Mouse (Mus musculus) neural tube, embryonic 12.5 days (tissue): ENCODE results near the gene Apoc1. TPM values are rescaled to one million over a fixed set of nuclear protein-coding genes. Genes with fewer than 3 reads are reported as not detected.
"Not testable (repeated sequence)": the region's sequence is repeated elsewhere in the genome, so short reads cannot be mapped to it uniquely, and the experiment has no call there.

Experiments
- ATAC-seq: fragments of 200-750 bp; cut with Nextera tagmentation; 2 replicates; pipeline ENCODE4 v1.8.0; 2017; ENCODE audit warnings: low read depth, mild to moderate bottlenecking, moderate TSS enrichment, moderate library complexity; ENCODE audit not compliant: low FRiP score
- H3K27ac ChIP-seq: fragments of 300-500 bp; sonication (generic); 2 replicates; pipeline ENCODE4 v1.5.1; 2016
- H3K27me3 ChIP-seq: fragments of 300-500 bp; sonication (generic); replicated peaks from 2 replicates; pipeline ENCODE4 v1.6.1; 2016; ENCODE audit warnings: mild to moderate bottlenecking
- H3K36me3 ChIP-seq: fragments of 300-500 bp; sonication (generic); 2 replicates; pipeline ENCODE4 v1.6.1; 2016; ENCODE audit warnings: mild to moderate bottlenecking
- H3K4me1 ChIP-seq: fragments of 300-500 bp; sonication (generic); 2 replicates; pipeline ENCODE4 v1.6.1; 2016
- H3K4me2 ChIP-seq: fragments of 300-500 bp; sonication (generic); replicated peaks from 2 replicates; pipeline ENCODE4 v1.6.1; 2016; ENCODE audit warnings: mild to moderate bottlenecking
- H3K4me3 ChIP-seq: fragments of 300-500 bp; sonication (generic); 2 replicates; pipeline ENCODE4 v1.5.1; 2016
- H3K9ac ChIP-seq: fragments of 300-500 bp; sonication (generic); 2 replicates; pipeline ENCODE4 v1.6.1; 2016; ENCODE audit warnings: mild to moderate bottlenecking
- H3K9me3 ChIP-seq: fragments of 300-500 bp; sonication (generic); 2 replicates; pipeline ENCODE4 v1.6.1; 2016; ENCODE audit warnings: mild to moderate bottlenecking
- WGBS: fragments of 180-500 bp; shearing (Covaris S2); methylation state at CpG from one replicate; pipeline ENCODE4 v1.1.7; 2016; 5-methylcytosine and 5-hydroxymethylcytosine counted together
- polyA plus RNA-seq: library from polyadenylated mRNA; unstranded; fragments of >200 nt; fragmentation: Nextera tagmentation; extraction: Ambion mirVana; gene quantifications from 2 replicates; pipeline ENCODE4 v1.2.1, GENCODE M21; 2016

The Apoc1 gene
- polyA plus RNA-seq, 1 experiment from 2014 or later = 4.9 TPM

DNA sequence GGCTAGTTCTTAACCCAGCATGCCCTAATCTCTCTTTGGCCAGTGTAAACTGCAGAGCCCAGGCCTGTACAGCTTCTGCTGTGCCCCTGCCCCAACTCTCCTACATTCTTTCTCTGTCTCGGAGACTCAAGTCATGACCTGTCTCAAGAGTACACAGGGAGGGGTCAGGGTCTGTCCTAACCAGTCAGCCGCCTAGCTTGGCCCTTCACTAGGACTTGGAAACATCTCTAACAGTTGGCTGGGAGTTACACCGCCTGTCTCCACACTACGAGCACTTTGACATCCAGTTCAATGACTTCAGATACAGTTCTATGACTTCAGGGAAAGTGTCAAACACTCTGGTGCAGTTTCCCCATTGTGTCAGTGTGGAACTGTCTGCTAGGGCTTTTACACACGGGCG, 1.0 kb downstream of the Apoc1 start:
- Histone ChIP-seq H3K9ac (no peak overlapping the region), H3K27me3 (no peaks in the 10 kb centered on the region), H3K4me2 (no peak overlapping the region), H3K36me3 (peaks cover 2% of the 10 kb centered on the region), H3K27ac (no peak overlapping the region), H3K4me3 (no peak overlapping the region), H3K9me3 (peaks cover 5% of the 10 kb centered on the region; the same call in 1 of the 2 replicates), H3K4me1 (peaks cover 7% of the 10 kb centered on the region)
- no peak for ATAC-seq
- WGBS = 77% methylated on average over 6 of the region's 6 CpGs

DNA sequence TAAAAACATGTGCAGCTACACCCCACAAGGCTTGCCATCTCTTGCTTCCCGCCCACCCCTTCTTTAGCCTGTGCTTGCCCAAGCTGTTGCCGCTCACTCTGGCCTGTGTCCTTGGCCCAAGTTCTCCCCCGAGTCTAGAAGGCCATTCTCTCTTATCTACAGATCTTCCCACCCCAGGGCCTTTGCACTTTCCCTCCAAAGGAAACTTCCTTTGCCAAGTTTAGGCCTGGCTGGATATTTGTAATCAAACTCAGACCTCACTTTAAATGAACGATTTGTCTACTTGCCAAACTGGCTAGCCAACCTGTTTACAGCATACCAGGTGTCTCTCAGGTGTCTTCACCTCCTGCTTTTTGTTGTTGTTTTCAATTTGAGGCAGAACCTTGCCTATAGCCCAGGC, 1.6 kb downstream of the Apoc1 start:
- ATAC-seq = no peak
- Histone ChIP-seq H3K4me1 (peaks cover 7% of the 10 kb centered on the region), H3K36me3 (no peaks in the 10 kb centered on the region), H3K27me3 (no peaks in the 10 kb centered on the region), H3K9ac (no peak overlapping the region), H3K27ac (no peak overlapping the region), H3K4me2 (no peak overlapping the region), H3K4me3 (no peak overlapping the region), H3K9me3 (no peaks in the 10 kb centered on the region)
- 89% methylated on average over 4 of the region's 4 CpGs for WGBS

- Histone ChIP-seq H3K4me2 (no peak overlapping the region), H3K36me3 (no peaks in the 10 kb centered on the region), H3K9me3 (no peaks in the 10 kb centered on the region), H3K9ac (no peak overlapping the region), H3K4me3 (no peak overlapping the region), H3K27ac (no peak overlapping the region), H3K27me3 (no peaks in the 10 kb centered on the region), H3K4me1 (peaks cover 7% of the 10 kb centered on the region)
- WGBS = 95% methylated on average over 2 of the region's 2 CpGs
- ATAC-seq = no peak
Measured at GRCm38 (mm10) chr7:19688611-19689010, 3.8 kb downstream of the Apoc1 start.

DNA sequence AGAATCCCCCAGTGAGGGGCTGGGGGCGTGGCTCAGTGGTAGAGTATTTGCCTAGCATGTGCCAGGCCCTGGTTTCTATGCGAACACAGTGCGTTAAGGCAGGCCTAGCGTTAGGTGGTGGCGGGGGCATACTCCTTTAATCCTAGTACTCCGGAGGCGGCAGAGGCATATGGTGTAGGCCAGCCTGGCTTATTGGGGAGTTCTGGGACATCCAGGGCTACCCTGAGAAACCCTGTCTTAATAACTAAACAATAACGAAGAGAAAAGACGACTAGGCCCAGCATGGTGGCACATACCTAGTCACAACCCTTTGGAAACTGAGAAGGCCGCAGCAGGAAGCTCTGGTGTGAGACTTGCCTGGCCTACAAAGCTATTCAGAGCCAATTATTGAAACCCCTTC, 4.4 kb downstream of the Apoc1 start:
- no peak for ATAC-seq
- 91% methylated on average over 10 of the region's 10 CpGs for WGBS
- H3K4me2 ChIP-seq = no peak overlapping the region
- H3K4me3 ChIP-seq = no peak overlapping the region
- H3K27ac ChIP-seq = no peak overlapping the region
- no peaks in the 10 kb centered on the region for H3K9me3 ChIP-seq
- no peaks in the 10 kb centered on the region for H3K36me3 ChIP-seq
- peaks cover 1% of the 10 kb centered on the region for H3K4me1 ChIP-seq
- no peak overlapping the region for H3K9ac ChIP-seq
- H3K27me3 ChIP-seq = no peaks in the 10 kb centered on the region

DNA sequence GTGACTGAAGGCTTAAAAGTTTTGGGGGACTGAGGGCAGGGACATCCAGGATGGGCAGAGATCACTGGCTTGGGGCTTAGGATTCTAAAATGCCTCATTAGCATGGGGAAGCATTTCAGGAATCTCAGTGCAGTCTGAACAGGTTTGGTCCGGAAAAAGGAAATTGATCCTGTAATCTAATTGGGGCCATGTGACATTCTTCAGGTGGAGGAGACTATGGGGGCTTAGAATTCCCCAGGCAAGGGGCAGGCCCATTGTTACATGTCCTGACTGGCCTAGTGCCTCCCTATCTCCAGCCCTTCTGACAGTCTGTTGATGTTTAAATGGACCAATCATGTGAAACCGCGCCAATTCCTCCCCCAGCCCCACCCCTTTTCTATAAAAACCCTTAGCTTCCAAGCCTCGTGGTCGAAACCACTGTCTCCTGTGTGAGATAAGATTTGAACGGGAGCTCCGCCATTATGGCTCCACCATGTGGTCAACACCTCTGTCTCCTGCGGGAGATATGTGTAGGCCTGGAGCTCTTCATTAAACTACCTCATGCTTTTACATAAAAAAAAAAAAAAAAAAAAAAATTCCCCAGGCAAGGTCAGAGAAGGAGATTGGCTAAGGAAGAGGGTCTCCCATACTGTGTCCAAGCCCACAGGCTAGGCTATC, 5.4 kb downstream of the Apoc1 start:
- not testable (repeated sequence) for H3K36me3 ChIP-seq, H3K9ac ChIP-seq, H3K4me1 ChIP-seq, H3K27me3 ChIP-seq, H3K27ac ChIP-seq, H3K4me2 ChIP-seq, H3K9me3 ChIP-seq, ATAC-seq, H3K4me3 ChIP-seq
- 77% methylated on average over 8 of the region's 8 CpGs for WGBS

DNA sequence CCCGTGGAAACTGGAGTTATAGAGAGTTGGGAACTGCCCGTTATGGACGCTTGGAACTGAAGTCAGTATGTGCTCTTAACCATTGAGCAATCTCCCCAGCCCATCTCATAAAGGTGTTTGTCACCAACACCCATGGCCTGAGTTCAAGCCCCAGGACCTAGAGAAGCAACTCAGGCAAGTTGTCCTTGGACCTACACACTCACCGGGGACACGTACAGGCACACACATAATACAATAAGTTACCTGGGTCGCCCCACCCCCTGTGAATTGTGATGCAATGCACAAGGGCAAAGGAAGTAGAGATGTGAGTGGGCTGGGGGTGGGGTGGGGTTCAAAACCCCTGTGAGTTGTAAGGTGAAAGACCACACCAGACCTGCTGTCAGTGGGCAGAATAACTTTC, 5.9 kb downstream of the Apoc1 start:
- Histone ChIP-seq H3K27me3 (no peaks in the 10 kb centered on the region), H3K9me3 (no peaks in the 10 kb centered on the region), H3K36me3 (no peaks in the 10 kb centered on the region), H3K4me1 (no peaks in the 10 kb centered on the region), H3K4me2 (no peak overlapping the region), H3K9ac (no peak overlapping the region), H3K4me3 (no peak overlapping the region), H3K27ac (no peak overlapping the region)
- WGBS = 88% methylated on average over 6 of the region's 6 CpGs
- ATAC-seq = no peak

GRCm38 (mm10) chr7:19685374-19685773, 7.1 kb downstream of the Apoc1 start:
- Histone ChIP-seq H3K27ac (no peak overlapping the region), H3K9me3 (no peaks in the 10 kb centered on the region), H3K4me3 (no peak overlapping the region), H3K36me3 (no peaks in the 10 kb centered on the region), H3K27me3 (no peaks in the 10 kb centered on the region), H3K9ac (no peak overlapping the region), H3K4me2 (no peak overlapping the region), H3K4me1 (no peaks in the 10 kb centered on the region)
- no peak for ATAC-seq
- WGBS = 73% methylated on average over 4 of the region's 4 CpGs

DNA sequence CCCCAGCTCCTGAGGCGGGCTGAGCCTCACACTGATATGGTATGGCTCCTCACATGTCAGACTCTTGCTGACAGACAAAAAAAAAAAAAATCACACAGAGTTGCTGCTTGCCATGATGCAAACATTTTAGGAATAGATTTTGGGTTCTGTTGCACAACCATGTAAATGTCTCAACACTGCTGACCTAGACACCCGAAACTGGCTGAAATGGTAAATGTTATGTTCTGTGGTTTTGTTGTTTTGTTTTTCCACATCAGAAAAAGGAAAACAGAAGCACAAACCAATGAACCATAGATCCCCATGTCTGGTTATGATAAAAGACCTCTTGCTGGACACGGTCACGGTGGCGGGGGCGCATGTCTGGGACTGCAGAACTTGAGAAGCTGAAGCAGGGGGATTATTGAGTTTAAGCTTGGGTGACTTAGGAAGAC, 8.7 kb downstream of the Apoc1 start:
- Histone ChIP-seq H3K36me3 (no peaks in the 10 kb centered on the region), H3K27me3 (no peaks in the 10 kb centered on the region), H3K9me3 (no peaks in the 10 kb centered on the region), H3K9ac (no peak overlapping the region), H3K4me2 (no peak overlapping the region), H3K4me3 (no peak overlapping the region), H3K4me1 (no peaks in the 10 kb centered on the region), H3K27ac (no peak overlapping the region)
- WGBS = 88% methylated on average over 6 of the region's 6 CpGs
- ATAC-seq = no peak

GRCm38 (mm10) chr7:19682979-19683378, 9.5 kb downstream of the Apoc1 start:
- Histone ChIP-seq H3K4me2 (no peak overlapping the region), H3K27ac (no peak overlapping the region), H3K36me3 (no peaks in the 10 kb centered on the region), H3K27me3 (no peaks in the 10 kb centered on the region), H3K9ac (no peak overlapping the region), H3K9me3 (no peaks in the 10 kb centered on the region), H3K4me1 (no peaks in the 10 kb centered on the region), H3K4me3 (no peak overlapping the region)
- no peak for ATAC-seq
- 83% methylated on average over 3 of the region's 3 CpGs for WGBS

GRCm38 (mm10) chr7:19681202-19681694, 11.2 kb downstream of the Apoc1 start, which contains the start of the genes Gm44805 and Apoc4:
TSS of gene Gm44805 (minus strand) at chr7:19681423.
TSS of gene Apoc4 (minus strand) at chr7:19681479.
- no peak for ATAC-seq
- H3K4me2 ChIP-seq = no peak within 1 kb of the TSS
- 60% methylated on average over 8 of the region's 8 CpGs for WGBS
- no peak within 1 kb of the TSS for H3K4me3 ChIP-seq
- no peaks in the 10 kb centered on the region for H3K9me3 ChIP-seq
- H3K27ac ChIP-seq = no peak within 1 kb of the TSS
- H3K27me3 ChIP-seq = no peaks in the 10 kb centered on the region
- no peaks in the 10 kb centered on the region for H3K4me1 ChIP-seq
- no peak within 1 kb of the TSS for H3K9ac ChIP-seq
- no peaks in the 10 kb centered on the region for H3K36me3 ChIP-seq

GRCm38 (mm10) chr7:19680702-19681101, 11.8 kb downstream of the Apoc1 start:
- WGBS = 88% methylated on average over 2 of the region's 2 CpGs
- Histone ChIP-seq H3K9ac (no peak overlapping the region), H3K27me3 (no peaks in the 10 kb centered on the region), H3K4me2 (no peak overlapping the region), H3K4me1 (no peaks in the 10 kb centered on the region), H3K4me3 (no peak overlapping the region), H3K9me3 (no peaks in the 10 kb centered on the region), H3K36me3 (no peaks in the 10 kb centered on the region), H3K27ac (no peak overlapping the region)
- ATAC-seq = no peak

DNA sequence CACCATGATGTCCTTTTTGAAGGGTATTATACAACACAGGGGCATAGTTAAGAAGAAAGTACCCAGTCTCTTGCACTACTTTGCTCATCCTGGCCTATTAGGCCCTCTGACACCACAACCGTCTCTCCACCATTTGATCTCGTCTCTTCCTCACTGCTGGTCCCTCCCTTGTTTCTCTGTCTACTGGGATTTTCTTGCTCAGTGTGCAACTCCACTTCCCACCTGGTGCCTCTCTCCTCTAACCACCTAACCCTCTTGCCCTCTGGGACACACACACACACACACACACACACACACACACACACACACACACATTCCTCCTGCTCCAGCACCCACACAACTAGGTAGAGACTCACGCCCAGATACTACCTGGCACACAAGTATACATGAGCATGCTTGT, 13.6 kb downstream of the Apoc1 start:
- 92% methylated on average over 3 of the region's 3 CpGs for WGBS
- Histone ChIP-seq H3K27me3 (no peaks in the 10 kb centered on the region), H3K4me2 (no peak overlapping the region), H3K9me3 (no peaks in the 10 kb centered on the region), H3K4me1 (no peaks in the 10 kb centered on the region), H3K36me3 (no peaks in the 10 kb centered on the region), H3K4me3 (no peak overlapping the region), H3K9ac (no peak overlapping the region), H3K27ac (no peak overlapping the region)
- ATAC-seq = no peak

GRCm38 (mm10) chr7:19677872-19678271, 14.6 kb downstream of the Apoc1 start, which contains the start of gene Apoc2:
TSS of gene Apoc2 (minus strand) at chr7:19677941.
- Histone ChIP-seq H3K9me3 (no peaks in the 10 kb centered on the region), H3K4me3 (no peak within 1 kb of the TSS), H3K9ac (no peak within 1 kb of the TSS), H3K4me2 (no peak within 1 kb of the TSS), H3K27me3 (no peaks in the 10 kb centered on the region), H3K4me1 (no peaks in the 10 kb centered on the region), H3K27ac (no peak within 1 kb of the TSS), H3K36me3 (no peaks in the 10 kb centered on the region)
- WGBS = 75% methylated on average over 8 of the region's 8 CpGs
- no peak for ATAC-seq
